Mouse (Mus musculus): ENCODE measurements at regions not wholly inside any gene's neighbourhood (a gene's known extent, or its start where the extent isn't known, plus 50 kb on each side); places are given as distances from the start of the nearest gene placed in this dataset.

GRCm38 (mm10) chr5:105976746-105977145, 100.4 kb downstream of the Zfp326 start:
- TF ChIP-seq CTCF (IDR thresholded peaks at IDR 0.05; ENCODE audit: low read depth) (no peak), EP300 (optimal IDR thresholded peaks at IDR 0.05) (no peak)
